Mouse (Mus musculus) thymus, adult 2 months (tissue): ENCODE measurements around the gene D17Wsu92e. TPM values are rescaled to one million over a fixed set of nuclear protein-coding genes. Genes with fewer than 3 reads are reported as not detected.
A peak's percentile ranks its signal among the peaks of the same experiment; 100 is the strongest.

Source experiments
- DNase-seq: peaks from one replicate; pipeline ENCODE4 v3.0.0; 2021
- H3K27ac ChIP-seq: fragments of 200-500 bp; 2 replicates; pipeline ENCODE4 v1.5.1; 2012; ENCODE audit warnings: low read length, control low read depth; ENCODE audit not compliant: control insufficient read depth, insufficient read depth
- H3K27me3 ChIP-seq: fragments of 200-500 bp; 2 replicates; pipeline ENCODE4 v1.6.1; 2012; ENCODE audit warnings: mild to moderate bottlenecking, low read length, moderate library complexity, mixed read lengths; ENCODE audit not compliant: control insufficient read depth, insufficient read depth
- H3K36me3 ChIP-seq: fragments of 200-500 bp; 2 replicates; pipeline ENCODE4 v1.6.1; 2012; ENCODE audit warnings: mild to moderate bottlenecking, low read length, moderate library complexity; ENCODE audit not compliant: control insufficient read depth, insufficient read depth
- H3K4me1 ChIP-seq: fragments of 200-500 bp; replicated peaks from 2 replicates; pipeline ENCODE4 v1.6.1; 2012; ENCODE audit warnings: low read length; ENCODE audit not compliant: control insufficient read depth, insufficient read depth
- H3K4me3 ChIP-seq: fragments of 200-500 bp; 2 replicates; pipeline ENCODE4 v1.5.1; 2012; ENCODE audit warnings: mild to moderate bottlenecking, low read length, control low read depth, moderate library complexity; ENCODE audit not compliant: control insufficient read depth, insufficient read depth
- CTCF ChIP-seq: fragments of 200-500 bp; IDR thresholded peaks from 2 replicates; pipeline ENCODE4 v1.5.1; 2012; ENCODE audit warnings: mild to moderate bottlenecking, control low read depth, low read length, moderate library complexity, borderline replicate concordance; ENCODE audit not compliant: control insufficient read depth, poor library complexity, insufficient read depth; ENCODE audit errors: extremely low read depth
- POLR2A ChIP-seq: fragments of 200-500 bp; IDR thresholded peaks from 2 replicates; pipeline ENCODE4 v1.6.1; 2012; ENCODE audit warnings: mild to moderate bottlenecking, low read length, control low read depth, moderate library complexity; ENCODE audit not compliant: control insufficient read depth, poor library complexity, insufficient read depth; ENCODE audit errors: extremely low read depth
- WGBS: fragments of 180-500 bp; shearing (Covaris S2); methylation state at CpG from one replicate; pipeline ENCODE4 v1.1.7; 2018; 5-methylcytosine and 5-hydroxymethylcytosine counted together
- polyA plus RNA-seq: library from polyadenylated mRNA; depleted of rRNA; stranded (reverse); fragments of >200 nt; gene quantifications from 2 replicates; pipeline ENCODE4 v1.2.3, GENCODE M21; 2012; rRNA removed

The D17Wsu92e gene
- polyA plus RNA-seq: 97.5 and 104 TPM in 2 replicates

GRCm38 (mm10) chr17:27820568-27821406, at the start of gene D17Wsu92e:
TSS of gene D17Wsu92e (minus strand) at chr17:27820648.
- peaks cover 28% of the 10 kb centered on the region for H3K4me1 ChIP-seq
- TF ChIP-seq CTCF (0 out of 2 replicates have a peak, but pooled peaks have one; percentile 63), POLR2A (peak; percentile 90)
- no peaks in the 10 kb centered on the region for H3K27me3 ChIP-seq
- WGBS: 2% methylated on average over 44 of the region's 56 CpGs
- H3K36me3 ChIP-seq: no peaks in the 10 kb centered on the region
- peak within 1 kb of the TSS; percentile 75 for H3K27ac ChIP-seq
- H3K4me3 ChIP-seq: peak within 1 kb of the TSS; percentile 68
- DNase-seq: peak; percentile 98

- WGBS: 97% methylated on average over 4 of the region's 4 CpGs
- Histone ChIP-seq H3K27ac (no peak overlapping the region), H3K36me3 (no peaks in the 10 kb centered on the region), H3K4me1 (no peaks in the 10 kb centered on the region), H3K27me3 (no peaks in the 10 kb centered on the region), H3K4me3 (no peak overlapping the region)
- no peak for TF ChIP-seq CTCF
- TF ChIP-seq POLR2A: no peak
- no peak for DNase-seq
Measured at GRCm38 (mm10) chr17:27866737-27867136, 46.3 kb upstream of the D17Wsu92e start.

DNA sequence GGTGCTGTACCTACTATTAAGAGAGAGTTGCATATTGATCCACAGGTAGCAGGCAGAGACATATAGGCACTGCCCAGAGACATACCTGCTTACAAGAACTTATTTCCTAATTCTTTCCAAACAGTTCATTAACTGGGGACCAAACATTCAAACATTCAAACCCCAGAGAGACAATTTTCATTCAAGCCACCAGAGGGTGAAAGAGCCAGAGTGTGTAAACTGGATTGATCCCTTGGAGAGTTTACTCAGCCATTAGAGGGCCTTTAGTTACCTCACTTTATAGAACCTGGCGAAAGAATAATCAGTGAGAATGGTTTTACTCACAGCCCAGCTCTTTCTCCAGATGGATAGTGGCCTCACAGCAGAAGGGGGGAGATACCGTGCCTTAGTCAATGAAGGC, 45.0 kb upstream of the D17Wsu92e start:
- no peak for DNase-seq
- H3K4me1 ChIP-seq: no peaks in the 10 kb centered on the region
- H3K4me3 ChIP-seq: no peak overlapping the region
- no peak for TF ChIP-seq POLR2A
- no peak for TF ChIP-seq CTCF
- 90% methylated on average over 2 of the region's 2 CpGs for WGBS
- no peaks in the 10 kb centered on the region for H3K27me3 ChIP-seq
- H3K27ac ChIP-seq: no peak overlapping the region
- H3K36me3 ChIP-seq: no peaks in the 10 kb centered on the region

GRCm38 (mm10) chr17:27859131-27859530, 38.7 kb upstream of the D17Wsu92e start:
- WGBS: 96% methylated on average over 2 of the region's 2 CpGs
- Histone ChIP-seq H3K27ac (no peak overlapping the region), H3K36me3 (no peaks in the 10 kb centered on the region), H3K4me3 (no peak overlapping the region), H3K27me3 (peaks cover 10% of the 10 kb centered on the region; the same call in 1 of the 2 replicates), H3K4me1 (peaks cover 9% of the 10 kb centered on the region)
- TF ChIP-seq POLR2A (no peak), CTCF (no peak)
- DNase-seq: no peak

DNA sequence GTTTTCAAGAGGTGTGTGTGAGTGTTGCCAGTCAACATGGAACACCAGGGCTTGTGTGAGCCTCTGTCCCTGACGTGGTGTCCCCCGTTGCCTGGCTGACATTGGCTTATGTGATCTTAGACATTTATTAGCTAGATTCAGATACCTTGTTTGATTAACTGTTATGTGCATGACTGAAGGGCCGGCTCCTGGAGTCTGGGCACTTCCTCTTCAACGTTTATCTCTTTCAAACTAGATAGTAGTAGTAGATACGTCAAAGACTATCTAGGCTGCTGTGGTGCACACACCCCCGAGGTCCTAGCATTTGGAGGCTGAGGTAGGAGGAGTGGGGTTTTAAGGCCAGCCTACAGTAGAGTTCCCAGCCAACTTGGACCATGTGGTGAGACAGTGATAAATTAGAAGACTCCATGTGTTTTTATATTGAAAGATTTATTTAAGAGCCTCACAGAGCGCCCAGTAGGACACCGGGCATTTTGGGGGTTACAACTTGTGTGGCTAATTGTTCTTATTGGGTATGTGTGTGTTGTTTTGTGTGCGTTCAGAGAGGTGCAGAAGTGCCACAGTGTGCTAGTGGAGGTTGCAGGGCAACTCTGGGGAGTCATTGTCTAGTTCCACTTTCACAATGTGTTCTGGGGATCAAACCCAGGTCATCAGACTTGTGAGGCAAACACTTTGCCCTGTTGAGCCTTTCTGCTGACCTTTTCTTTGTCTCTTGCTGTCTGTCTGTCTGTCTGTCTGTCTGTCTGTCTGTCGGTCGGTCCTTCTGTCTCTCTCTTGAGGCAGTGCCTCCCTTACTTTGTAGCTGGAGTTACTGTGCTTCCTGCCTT, 37.4 kb upstream of the D17Wsu92e start:
- Histone ChIP-seq H3K4me1 (peaks cover 9% of the 10 kb centered on the region), H3K27me3 (peaks cover 10% of the 10 kb centered on the region; the same call in 1 of the 2 replicates), H3K36me3 (peaks cover 3% of the 10 kb centered on the region; the same call in 1 of the 2 replicates), H3K27ac (no peak overlapping the region), H3K4me3 (no peak overlapping the region)
- TF ChIP-seq POLR2A: no peak
- no peak for TF ChIP-seq CTCF
- DNase-seq: no peak
- 47% methylated on average over 11 of the region's 11 CpGs for WGBS
